Mouse (Mus musculus): ENCODE results near the gene Btbd1. TPM values are rescaled to one million over a fixed set of nuclear protein-coding genes. Genes with fewer than 3 reads are reported as not detected.

Btbd1 gene
- total RNA-seq, 2 experiments from 2014 or later, result 12.7 to 39.8 TPM

- no peak for ATAC-seq (replicated peaks; ENCODE audit: low FRiP score, poor library complexity, severe bottlenecking)
Observed at GRCm38 (mm10) chr7:81824906-81825305, 4.3 kb downstream of the Btbd1 start.

GRCm38 (mm10) chr7:81806067-81806466, 23.2 kb downstream of the Btbd1 start:
- no peak for ATAC-seq (replicated peaks; ENCODE audit: low FRiP score, poor library complexity, severe bottlenecking)

DNA sequence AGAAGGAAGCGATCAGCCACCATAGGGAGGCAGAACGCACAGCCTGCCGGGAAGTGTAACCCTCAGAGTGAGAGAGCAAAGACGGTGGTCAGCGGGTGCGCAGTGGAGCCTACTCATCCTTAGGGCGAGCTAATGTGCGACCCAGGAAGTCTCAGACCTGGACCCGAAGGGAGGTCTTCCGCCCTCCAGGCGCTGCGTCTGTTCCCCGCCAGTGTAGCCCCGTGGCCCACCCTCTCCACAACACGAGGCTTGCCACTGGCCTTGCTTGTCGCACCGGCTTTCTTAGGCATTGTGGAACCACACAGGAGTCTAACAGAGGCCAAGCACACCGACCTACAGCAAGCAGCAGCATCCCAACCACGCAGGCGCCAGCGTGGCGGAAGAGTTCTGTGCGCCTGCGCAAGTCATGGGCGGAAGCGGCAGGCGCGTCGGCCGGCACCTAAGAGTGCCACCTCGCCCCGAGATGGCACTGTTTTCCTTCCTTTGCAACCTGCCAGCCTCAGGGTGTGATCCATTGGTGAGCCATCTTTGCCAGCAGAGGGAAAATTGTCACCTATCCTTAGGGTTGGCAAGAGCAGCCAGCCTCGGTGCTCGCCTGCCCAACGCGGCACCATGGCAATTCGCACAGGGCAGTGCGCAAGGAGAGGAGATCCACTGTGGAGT, 40.0 kb downstream of the Btbd1 start, which contains the start of gene 3110040N11Rik:
Gene 3110040N11Rik, minus strand, starts transcription at position 384 of the 663 bp plus-strand sequence.
- peak; percentile 97 for ATAC-seq (replicated peaks; ENCODE audit: low FRiP score, poor library complexity, severe bottlenecking)

- peak; percentile 41; the same call in 1 of the 2 replicates for ATAC-seq (replicated peaks; ENCODE audit: low FRiP score, poor library complexity, severe bottlenecking)
Observed at GRCm38 (mm10) chr7:81788536-81788935, 40.7 kb downstream of the Btbd1 start.

- no peak for ATAC-seq (replicated peaks; ENCODE audit: low FRiP score, poor library complexity, severe bottlenecking)
Observed at GRCm38 (mm10) chr7:81777667-81778218, 51.5 kb downstream of the Btbd1 start.

DNA sequence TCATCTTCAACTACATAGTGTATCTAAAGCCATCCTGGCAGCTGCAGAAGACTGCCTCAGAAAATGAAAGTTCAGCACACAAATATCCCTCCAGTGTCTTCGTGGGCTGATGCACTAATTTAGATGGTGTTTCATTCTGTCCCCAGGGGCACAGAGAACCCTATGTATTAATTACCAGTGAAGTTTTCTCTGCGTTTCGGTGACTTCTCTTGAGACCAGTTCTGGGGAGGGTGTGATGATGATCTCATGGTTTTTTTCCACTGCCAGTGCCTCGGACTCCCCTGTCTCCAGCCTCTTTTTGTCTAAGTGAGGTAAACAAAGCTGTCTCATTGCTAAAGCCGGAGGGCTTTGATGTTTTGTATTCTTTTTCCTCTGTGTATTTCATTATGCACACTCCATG, 53.9 kb downstream of the Btbd1 start:
- no peak for ATAC-seq (replicated peaks; ENCODE audit: low FRiP score, poor library complexity, severe bottlenecking)

DNA sequence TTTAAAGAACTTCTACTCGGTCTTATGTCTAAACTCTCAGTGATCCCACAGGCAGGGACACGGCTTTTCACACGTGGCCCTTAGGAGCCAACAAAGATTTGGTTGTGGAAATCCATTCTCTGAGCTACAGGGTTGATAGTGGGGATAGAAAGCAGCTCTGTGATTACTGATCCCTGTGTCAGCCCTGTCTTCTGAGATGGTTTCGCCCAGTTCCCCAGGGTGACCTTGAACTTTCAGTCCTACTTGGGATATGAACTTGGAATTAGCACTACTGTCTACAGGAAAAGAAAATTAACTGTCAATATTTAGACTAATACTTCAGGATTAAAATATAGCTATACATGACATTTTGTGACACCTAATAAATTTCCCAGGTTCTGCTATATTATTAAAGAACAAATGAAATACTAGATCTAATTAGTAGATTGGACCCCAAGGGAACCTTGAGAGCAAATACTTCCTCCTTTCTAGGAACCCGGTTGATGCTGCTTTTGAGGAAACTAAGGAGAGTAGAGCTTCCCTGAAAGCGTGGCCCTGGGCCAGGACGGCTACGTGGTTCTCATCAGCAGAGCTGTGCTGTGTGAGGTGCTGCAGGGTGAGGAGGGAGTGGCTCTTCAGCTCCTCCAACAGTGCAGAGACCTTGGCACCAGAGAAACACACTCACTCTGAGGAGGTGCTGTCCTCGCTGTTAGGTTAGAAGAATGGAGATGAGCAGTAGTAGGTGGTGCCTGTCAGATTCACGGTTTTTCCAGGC, 56.3 kb downstream of the Btbd1 start:
- ATAC-seq (replicated peaks; ENCODE audit: low FRiP score, poor library complexity, severe bottlenecking), result no peak

GRCm38 (mm10) chr7:81763110-81763845, 66.0 kb downstream of the Btbd1 start:
- ATAC-seq (replicated peaks; ENCODE audit: low FRiP score, poor library complexity, severe bottlenecking), result peak; percentile 65

DNA sequence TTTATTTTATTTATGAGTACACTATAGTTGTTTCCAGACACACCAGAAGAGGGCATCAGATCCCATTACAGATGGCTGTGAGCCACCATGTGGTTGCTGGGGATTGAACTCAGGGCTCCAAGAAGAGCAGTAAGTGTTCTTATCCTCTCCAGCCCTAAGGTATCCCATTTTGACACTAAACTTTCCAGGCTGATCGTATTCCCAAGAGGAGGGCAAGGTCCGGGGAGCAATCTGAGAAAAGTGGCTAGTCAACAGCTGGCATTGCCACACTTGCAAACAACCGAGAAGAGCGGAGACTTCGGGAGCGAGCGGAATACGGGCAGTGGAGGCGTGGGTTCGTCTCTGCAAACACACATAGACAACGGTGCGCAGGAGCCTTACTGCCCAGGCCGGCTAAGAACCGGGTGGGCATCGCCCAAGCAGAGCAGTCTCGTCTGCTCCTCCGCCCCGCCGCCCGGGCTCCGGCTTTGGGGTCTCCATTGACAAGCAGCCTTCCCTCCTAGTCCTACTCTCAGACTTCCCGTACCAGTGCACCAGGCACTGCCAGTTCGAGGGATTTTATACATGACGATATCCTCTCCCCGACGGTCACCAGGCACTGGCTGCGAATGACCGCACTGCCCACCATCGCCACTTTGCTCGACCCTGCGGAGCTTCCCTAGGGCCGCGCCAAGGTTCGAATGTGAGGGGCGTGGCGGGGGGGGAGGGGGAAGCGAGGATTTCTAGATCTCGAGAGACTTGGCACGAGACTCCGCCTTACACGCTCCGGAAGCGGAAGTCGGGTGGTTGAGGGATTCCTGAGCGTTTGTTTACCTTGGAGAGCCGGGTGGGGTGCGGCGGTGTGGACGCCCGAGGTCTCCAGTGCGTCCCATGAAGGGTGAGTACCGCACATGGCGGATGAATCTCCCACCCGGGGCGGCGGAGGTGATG, 66.8 kb downstream of the Btbd1 start, which contains the start of gene Ramac:
Gene Ramac, plus strand, starts transcription at position 746 of the 930 bp plus-strand sequence.
- ATAC-seq (replicated peaks; ENCODE audit: low FRiP score, poor library complexity, severe bottlenecking), result peak; percentile 98

DNA sequence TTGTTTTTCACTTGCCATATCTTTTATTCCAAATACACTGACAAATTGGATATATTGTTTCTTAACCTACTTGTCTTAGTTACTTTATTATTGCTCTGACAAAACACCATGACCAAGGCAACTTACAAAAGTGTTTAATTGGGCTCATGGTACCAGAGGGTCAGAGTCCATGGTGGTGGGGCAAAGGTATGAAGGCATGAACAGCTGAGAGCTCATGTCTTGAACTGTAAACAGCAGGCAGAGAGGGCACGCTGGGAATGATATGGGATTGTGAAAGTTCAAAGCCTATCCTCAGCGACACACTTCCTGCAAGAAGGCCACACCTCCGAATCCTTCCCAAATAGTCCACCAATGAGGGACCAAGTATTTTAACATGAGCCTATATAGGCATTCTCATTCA, 81.3 kb downstream of the Btbd1 start:
- ATAC-seq (replicated peaks; ENCODE audit: low FRiP score, poor library complexity, severe bottlenecking), result no peak

DNA sequence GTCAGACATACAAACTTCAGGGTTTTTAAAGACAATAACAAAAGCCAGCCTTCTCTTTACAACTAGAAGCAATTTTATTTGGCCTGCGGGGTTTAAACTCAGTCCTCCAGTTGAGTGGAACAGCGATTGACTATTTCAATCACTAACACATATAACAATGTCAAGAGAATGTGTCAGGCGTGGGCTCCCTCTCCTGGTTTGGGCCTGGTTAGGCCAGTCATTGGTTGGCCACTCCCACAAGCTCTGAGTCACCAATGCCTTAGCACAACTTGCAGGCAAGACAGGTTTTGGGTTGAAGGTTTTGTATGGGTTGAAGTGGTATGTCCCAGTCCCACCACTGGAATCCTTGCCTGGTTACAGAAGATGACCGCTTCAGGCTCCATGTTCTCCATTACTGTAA, 85.1 kb downstream of the Btbd1 start:
- 0 out of 2 replicates have a peak, but pooled peaks have one; percentile 52 for ATAC-seq (replicated peaks; ENCODE audit: low FRiP score, poor library complexity, severe bottlenecking)

Other genes with a start within 250 kb of the Btbd1 start
- gene Homer2, start 121.9 kb downstream of the Btbd1 start, total RNA-seq (2015; ENCODE audit: low replicate concordance), result not detected in 2 replicates
- gene Homer2, start 121.9 kb downstream of the Btbd1 start, total RNA-seq (2017; ENCODE audit: low replicate concordance), result 0.56 TPM in 1 of 2 replicates, not detected in the other
- gene Ramac, start 66.5 kb downstream of the Btbd1 start, total RNA-seq (2015; ENCODE audit: low replicate concordance), result 66.9 and 73.1 TPM in 2 replicates
- 76.3 and 79.9 TPM in 2 replicates for gene Ramac, start 66.5 kb downstream of the Btbd1 start, total RNA-seq (2017; ENCODE audit: low replicate concordance)
- 29.3 TPM in 1 of 2 replicates, not detected in the other for gene 3110040N11Rik, start 40.0 kb downstream of the Btbd1 start, total RNA-seq (2015; ENCODE audit: low replicate concordance)
- 0.51 and 28.7 TPM in 2 replicates for gene 3110040N11Rik, start 40.0 kb downstream of the Btbd1 start, total RNA-seq (2017; ENCODE audit: low replicate concordance)
- gene Gm10160, start 26.4 kb upstream of the Btbd1 start, total RNA-seq (2015; ENCODE audit: low replicate concordance), result not detected in 2 replicates
- not detected in 2 replicates for gene Gm10160, start 26.4 kb upstream of the Btbd1 start, total RNA-seq (2017; ENCODE audit: low replicate concordance)
- 35.3 and 48.8 TPM in 2 replicates for gene Tm6sf1, start 29.6 kb upstream of the Btbd1 start, total RNA-seq (2015; ENCODE audit: low replicate concordance)
- gene Tm6sf1, start 29.6 kb upstream of the Btbd1 start, total RNA-seq (2017; ENCODE audit: low replicate concordance), result 37.1 and 44.6 TPM in 2 replicates
- not detected in 2 replicates for gene Hdgfl3, start 105.0 kb upstream of the Btbd1 start, total RNA-seq (2015; ENCODE audit: low replicate concordance)
- gene Hdgfl3, start 105.0 kb upstream of the Btbd1 start, total RNA-seq (2017; ENCODE audit: low replicate concordance), result 0.28 TPM in 1 of 2 replicates, not detected in the other
- gene Bnc1, start 162.9 kb upstream of the Btbd1 start, total RNA-seq (2015; ENCODE audit: low replicate concordance), result not detected in 2 replicates
- not detected in 2 replicates for gene Bnc1, start 162.9 kb upstream of the Btbd1 start, total RNA-seq (2017; ENCODE audit: low replicate concordance)